Mouse (Mus musculus) regulatory T cell (primary cell): ENCODE results near the gene Dhrs4.

ENCODE experiments used
- in situ Hi-C: fragments of 300-600 bp; cut with MboI, MseI; formaldehyde crosslinking; loops from one replicate; pipeline ENCODE4 v1.15.1; 2025; ENCODE audit warnings: high pct_unique_total_duplicates

Dhrs4 gene

GRCm38 (mm10) chr14:55486836-55487235 lies 8.3 kb downstream of the Dhrs4 start:
- in situ Hi-C loops, result no loop called here

GRCm38 (mm10) chr14:55490361-55491201 lies 12.0 kb downstream of the Dhrs4 start, which contains the start of gene Carmil3:
Gene Carmil3 (plus strand): TSS chr14:55490651.
- in situ Hi-C loops, result no loop called here

GRCm38 (mm10) chr14:55491291-55491833 lies 12.8 kb downstream of the Dhrs4 start:
- in situ Hi-C loops, result no loop called here

DNA sequence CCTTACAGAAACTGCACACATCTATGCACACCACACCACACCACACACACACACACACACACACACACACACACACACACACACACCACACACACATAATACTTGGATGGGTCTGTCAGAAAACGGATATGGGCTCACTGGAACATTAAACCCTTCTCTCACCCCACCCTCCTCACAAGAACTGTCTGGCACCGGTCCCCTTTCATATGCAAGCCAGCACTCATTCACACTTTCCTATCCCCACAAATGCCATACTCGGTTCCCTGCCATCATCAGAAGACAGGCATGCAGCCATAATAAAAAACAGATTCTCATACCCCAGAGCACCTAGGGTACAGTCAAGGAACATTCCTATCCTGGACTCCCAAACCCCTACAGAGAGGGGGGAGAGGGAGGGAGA lies 13.5 kb downstream of the Dhrs4 start:
- in situ Hi-C loops, result no loop called here

DNA sequence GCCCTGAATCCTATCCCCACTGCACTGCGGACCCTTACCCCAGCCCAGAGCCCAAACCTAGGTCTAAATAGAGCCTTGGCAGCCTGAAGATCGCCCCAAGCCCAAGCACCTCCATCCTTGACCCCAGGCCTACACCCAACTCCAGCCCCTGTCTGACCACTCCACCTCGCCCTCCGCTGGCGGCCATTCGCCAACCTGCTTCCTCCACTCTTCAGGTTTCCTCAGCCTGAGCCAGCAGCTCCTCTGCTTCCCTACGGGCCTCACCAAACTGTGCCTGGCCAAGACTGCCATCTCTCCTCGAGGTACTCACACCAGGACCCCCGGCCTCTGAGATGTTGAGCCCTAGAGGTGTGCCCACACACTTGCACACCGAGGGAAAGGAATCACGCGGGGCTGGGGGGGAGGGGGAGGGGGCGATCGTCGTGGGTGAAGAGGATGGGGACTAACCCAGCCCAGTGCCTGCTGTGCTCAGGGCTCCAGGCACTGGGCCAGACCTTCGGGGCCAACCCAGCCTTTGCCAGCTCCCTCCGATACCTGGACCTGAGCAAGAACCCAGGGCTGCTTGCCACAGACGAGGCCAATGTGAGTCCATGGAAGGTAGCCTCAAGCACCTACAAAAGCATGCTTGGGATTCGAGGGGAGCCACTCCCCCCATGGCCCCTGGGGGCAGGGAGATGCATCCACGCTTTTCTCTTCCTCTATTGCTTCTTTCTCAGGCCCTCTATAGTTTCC lies 17.1 kb downstream of the Dhrs4 start:
- in situ Hi-C loops, result loop anchor here (5.0 kb wide), 1 partner anchor 37 kb away; no protein-coding TSS in a partner anchor

DNA sequence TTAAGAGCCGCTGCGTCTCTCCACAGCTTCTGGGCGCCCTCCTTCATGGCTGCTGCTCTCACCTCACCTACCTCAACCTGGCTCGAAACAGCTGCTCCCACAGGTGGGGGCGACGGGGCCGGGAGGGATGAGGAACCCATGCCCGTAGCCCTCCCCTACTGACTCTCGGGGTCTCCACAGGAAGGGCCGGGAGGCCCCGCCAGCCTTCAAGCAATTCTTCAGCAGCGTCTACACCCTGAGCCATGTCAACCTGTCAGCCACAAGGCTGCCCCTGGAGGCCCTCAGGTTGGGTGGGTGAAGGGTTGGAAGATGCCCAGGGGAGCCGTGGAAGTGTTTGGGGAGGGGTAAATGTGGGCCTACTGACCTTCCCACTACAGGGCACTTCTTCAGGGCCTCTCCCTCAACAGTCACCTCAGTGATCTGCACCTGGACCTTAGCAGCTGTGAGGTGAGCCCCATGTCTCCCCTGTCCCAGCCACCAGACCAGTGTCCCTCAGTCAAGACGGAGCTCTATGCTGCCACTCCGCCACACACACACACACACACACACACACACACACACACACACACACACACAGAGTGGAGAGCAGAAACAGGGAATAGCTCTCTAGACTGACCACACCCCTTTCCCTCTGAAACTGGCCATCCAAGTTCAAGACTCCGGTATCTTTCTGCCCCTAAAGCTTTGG lies 18.3 kb downstream of the Dhrs4 start:
- in situ Hi-C loops, result loop anchor here (5.0 kb wide), 1 partner anchor 35 kb away; no protein-coding TSS in a partner anchor

- in situ Hi-C loops, result loop anchor here (5.0 kb wide), 1 partner anchor 35 kb away; no protein-coding TSS in a partner anchor
Measured at GRCm38 (mm10) chr14:55497449-55497821, 18.9 kb downstream of the Dhrs4 start.

DNA sequence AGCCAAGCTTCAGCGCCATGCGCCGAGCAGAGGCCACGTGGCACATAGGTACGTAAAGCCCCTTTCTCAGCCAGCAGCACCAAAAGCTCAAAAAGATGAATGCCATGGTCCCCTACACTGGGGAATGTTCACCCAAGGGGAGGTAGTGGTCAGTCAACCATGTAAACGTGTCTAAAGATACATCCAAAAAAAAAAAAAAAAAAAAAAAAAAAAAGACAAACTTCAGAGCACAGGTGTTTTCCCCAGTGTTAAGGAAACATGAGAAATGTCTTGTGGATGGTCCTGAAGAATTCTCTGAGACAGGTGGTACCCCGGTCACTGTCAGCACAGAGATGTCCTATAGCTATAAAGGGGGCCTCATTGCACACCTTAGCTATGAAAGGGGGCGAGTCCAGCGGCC lies 27.1 kb downstream of the Dhrs4 start:
- in situ Hi-C loops, result no loop called here

DNA sequence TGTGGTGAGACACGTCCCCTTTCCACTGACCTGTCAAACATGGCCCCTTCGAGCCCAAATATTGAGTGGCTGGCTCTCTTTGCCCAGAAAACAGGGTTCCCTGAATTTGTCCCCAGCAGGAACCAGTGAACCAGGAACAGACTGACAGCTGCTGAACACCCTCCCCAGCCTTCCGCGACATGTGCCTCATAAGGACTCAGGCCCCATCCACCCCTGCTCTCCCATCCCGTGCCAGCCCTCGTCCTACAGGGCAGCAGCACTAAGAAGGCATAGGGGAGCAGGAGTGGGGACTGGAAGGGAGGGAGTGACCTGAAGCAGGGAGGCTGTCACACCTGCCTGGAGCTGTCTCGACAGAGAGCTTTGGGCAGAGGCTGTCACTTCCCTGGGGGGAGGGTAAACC lies 29.2 kb downstream of the Dhrs4 start:
- in situ Hi-C loops, result no loop called here

- in situ Hi-C loops, result no loop called here
Measured at GRCm38 (mm10) chr14:55509540-55509939, 31.0 kb downstream of the Dhrs4 start.

DNA sequence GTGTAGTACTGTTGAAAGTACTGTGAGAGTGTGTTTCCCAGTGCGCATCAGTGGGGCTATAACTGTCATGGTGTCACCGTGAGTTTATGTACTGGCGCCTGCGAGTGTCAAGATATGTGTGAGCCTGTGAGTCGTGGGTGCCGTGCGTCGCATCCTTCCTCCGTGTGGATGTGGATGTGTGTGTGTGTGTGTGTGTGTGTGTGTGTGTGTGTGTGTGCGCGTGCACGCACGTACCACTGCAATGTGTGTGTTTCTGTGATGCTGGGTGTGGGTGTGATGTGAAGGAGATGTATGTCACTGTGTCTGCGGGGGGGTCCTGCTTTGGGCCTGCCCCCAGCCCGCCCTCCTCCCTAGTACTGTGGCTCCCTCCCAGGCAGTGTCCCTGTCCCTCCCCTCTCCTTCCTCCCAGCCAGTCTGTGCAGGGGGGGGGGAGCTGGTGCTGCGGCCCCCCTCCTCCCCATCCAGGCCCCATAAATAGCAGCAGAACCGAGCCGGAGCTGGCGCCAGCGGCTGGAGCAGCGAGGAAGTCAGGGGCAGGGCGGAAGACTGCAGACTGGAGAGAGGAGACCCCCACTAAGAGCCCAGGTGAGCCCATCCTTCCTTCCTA lies 31.7 kb downstream of the Dhrs4 start, which contains the start of gene Cpne6:
Gene Cpne6, plus strand, starts transcription at position 321 of the 607 bp plus-strand sequence.
- in situ Hi-C loops, result no loop called here

- in situ Hi-C loops, result no loop called here
Measured at GRCm38 (mm10) chr14:55511037-55511436, 32.5 kb downstream of the Dhrs4 start.

DNA sequence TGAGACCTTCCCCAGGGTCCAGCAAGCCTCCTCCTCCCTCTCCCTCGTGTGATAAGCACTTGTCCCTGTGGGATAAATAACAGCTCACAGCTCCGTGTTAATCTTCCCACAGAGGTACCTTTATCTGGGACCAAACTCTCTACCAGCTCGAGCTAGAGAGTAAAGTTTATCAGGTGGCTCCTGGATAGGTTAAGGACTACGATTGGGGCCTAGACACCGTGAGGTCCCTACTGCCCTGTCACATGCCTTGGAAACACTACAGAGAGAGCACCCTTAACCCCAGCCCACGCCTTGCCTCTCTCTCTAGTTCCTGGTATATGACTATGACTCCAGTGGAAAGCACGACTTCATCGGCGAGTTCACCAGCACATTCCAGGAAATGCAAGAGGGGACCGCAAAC lies 35.4 kb downstream of the Dhrs4 start:
- in situ Hi-C loops, result no loop called here

- in situ Hi-C loops, result no loop called here
Measured at GRCm38 (mm10) chr14:55515846-55516245, 37.3 kb downstream of the Dhrs4 start.

- in situ Hi-C loops, result no loop called here
Measured at GRCm38 (mm10) chr14:55518897-55519296, 40.3 kb downstream of the Dhrs4 start.

DNA sequence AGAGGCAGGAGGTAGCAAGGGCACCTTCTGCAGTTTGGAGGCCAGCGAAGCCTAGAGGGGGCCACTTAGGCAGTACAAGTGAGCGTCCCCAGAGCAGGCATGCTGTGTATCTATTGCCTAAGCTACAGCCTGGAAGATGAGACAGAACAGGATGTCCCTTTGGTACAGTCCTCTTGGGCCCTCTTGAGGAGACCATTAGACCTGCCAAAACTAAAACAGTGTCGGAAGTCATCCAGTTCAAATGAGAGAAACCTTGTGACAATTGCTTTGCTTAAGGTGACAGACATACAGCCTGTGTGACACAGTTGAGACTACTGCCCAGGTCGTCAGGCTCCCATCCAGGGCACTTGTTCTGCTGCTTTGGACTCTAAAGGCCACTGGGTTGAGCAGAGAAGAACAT lies 41.0 kb downstream of the Dhrs4 start:
- in situ Hi-C loops, result no loop called here

GRCm38 (mm10) chr14:55520451-55521361 lies 42.1 kb downstream of the Dhrs4 start:
- in situ Hi-C loops, result no loop called here

- in situ Hi-C loops, result no loop called here
Measured at GRCm38 (mm10) chr14:55524062-55524461, 45.5 kb downstream of the Dhrs4 start.

- in situ Hi-C loops, result no loop called here
Measured at GRCm38 (mm10) chr14:55524785-55525184, 46.2 kb downstream of the Dhrs4 start, which contains the start of gene Nrl. Gene Nrl (minus strand): TSS chr14:55524981.

DNA sequence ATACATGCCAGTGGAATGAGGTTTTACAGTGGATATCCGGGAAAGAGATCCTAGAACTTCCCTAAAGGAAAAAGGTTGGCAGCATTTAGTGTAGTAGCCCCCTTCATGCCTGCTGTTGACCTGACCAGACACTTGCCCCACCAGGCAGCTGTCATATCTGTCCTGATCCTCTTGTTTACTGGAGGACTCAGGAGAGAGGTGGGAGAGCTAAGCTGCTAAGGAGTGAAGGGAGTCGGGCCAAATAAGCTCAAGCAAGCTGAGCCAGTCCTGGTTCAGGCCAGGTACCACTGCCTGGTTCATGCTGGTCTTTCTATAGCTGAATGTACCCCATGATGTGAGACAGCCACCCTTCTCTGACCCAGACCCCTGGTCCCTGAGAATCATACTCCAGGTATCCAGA lies 48.1 kb downstream of the Dhrs4 start:
- in situ Hi-C loops, result no loop called here
